Mouse (Mus musculus) Patski (cell line): ENCODE measurements around the gene Fam19a2. TPM values are rescaled to one million over a fixed set of nuclear protein-coding genes. Genes with fewer than 3 reads are reported as not detected.

Source experiments
- ATAC-seq: fragments of 100-300 bp; one replicate; pipeline ENCODE4 v1.8.0; 2021
- CTCF ChIA-PET: fragments of 350-600 bp; sonication (Branson Sonifier 250); formaldehyde crosslinking; loops from one replicate; lab custom pipeline; 2022; ENCODE audit warnings: inconsistent platforms; lab: Charles Lee
- POLR2A ChIA-PET: fragments of 350-600 bp; sonication (Branson Sonifier 250); formaldehyde crosslinking; loops from one replicate; lab custom pipeline; 2022; ENCODE audit warnings: antibody characterized with exemption, inconsistent platforms; lab: Charles Lee
- DNase-seq: peaks from one replicate; pipeline ENCODE4 v3.0.0-alpha.2; 2011; ENCODE audit warnings: low read depth, low spot score
- H3K27me3 ChIP-seq: fragments of 371-371 bp; one replicate; pipeline ENCODE4 v1.5.1; 2021
- CTCF ChIP-seq: fragments of 100-300 bp; IDR thresholded peaks from one replicate; pipeline ENCODE4 v1.5.1; 2021
- in situ Hi-C: fragments of 300-500 bp; cut with MboI; formaldehyde crosslinking; loops from 3 replicates; pipeline ENCODE4 v1.11.1; 2018; ENCODE audit warnings: low pct_unique_long_range_greater_than_20kb, mixed read lengths
- polyA plus RNA-seq: library from polyadenylated mRNA; unstranded; gene quantifications from one replicate; pipeline ENCODE4 v1.2.3, GENCODE M21; 2021

The Fam19a2 gene
- polyA plus RNA-seq, 1 experiment from 2014 or later = 0.36 TPM

- in situ Hi-C loops = no loop called here
- CTCF ChIA-PET = no interaction called here
- POLR2A ChIA-PET = no interaction called here
Observed at GRCm38 (mm10) chr10:123437576-123437975, 173.8 kb downstream of the Fam19a2 start.

DNA sequence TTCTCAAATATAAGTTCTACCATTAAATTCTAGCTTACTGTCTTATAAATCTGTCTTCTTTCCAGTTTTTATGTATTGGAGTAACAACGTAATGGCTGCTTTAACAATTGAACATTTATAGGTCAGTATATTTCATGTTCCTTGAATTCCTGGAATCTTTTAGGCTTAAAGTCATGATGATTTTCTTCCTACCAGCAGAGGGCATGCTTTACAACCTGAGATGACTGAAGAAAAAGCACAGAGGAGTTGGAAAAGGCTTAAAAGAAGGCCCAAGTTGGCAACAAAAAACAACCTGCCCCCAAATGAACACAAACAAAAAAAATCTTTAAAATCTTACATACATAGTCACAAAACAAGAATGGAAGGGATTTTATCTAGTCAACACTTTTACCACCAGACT, 193.0 kb downstream of the Fam19a2 start:
- in situ Hi-C loops = no loop called here
- ChIA-PET POLR2A (no interaction called here), CTCF (no interaction called here)
- peak; percentile 47 for TF ChIP-seq CTCF
- no peaks in the 10 kb centered on the region for H3K27me3 ChIP-seq
- ATAC-seq = no peak
- no peak for DNase-seq

More at GRCm38 (mm10) chr10:123437576-123437975, 173.8 kb downstream of the Fam19a2 start:
- no peak for TF ChIP-seq CTCF
- ATAC-seq (no peak), DNase-seq (no peak)
- H3K27me3 ChIP-seq = peaks cover 5% of the 10 kb centered on the region

DNA sequence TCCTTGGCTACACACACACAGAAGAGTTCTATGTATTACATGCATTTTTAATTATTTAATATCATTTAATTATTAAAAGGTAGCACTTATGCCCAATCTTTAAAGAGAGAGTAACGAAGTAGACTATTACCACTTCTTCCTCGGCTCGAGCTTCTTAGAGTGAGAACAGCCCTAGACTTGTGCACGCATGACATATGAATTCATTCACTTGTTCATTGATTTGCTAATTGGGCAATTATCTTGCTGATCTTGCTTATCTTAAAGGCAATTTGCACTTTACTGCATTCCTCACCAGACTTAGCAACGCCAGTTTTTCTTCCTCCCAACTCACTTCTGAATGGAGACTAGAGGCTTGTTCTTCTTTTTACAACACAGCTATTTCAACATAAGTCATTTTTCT, 196.7 kb downstream of the Fam19a2 start:
- CTCF ChIA-PET = no interaction called here
- no peak for DNase-seq
- in situ Hi-C loops = no loop called here
- POLR2A ChIA-PET = no interaction called here
- no peak for ATAC-seq
- H3K27me3 ChIP-seq = no peaks in the 10 kb centered on the region
- TF ChIP-seq CTCF = no peak

- no peaks in the 10 kb centered on the region for H3K27me3 ChIP-seq
- TF ChIP-seq CTCF = no peak
- CTCF ChIA-PET = no interaction called here
- DNase-seq = no peak
- in situ Hi-C loops = no loop called here
- no peak for ATAC-seq
- POLR2A ChIA-PET = no interaction called here
Observed at GRCm38 (mm10) chr10:123462305-123462704, 198.5 kb downstream of the Fam19a2 start.

GRCm38 (mm10) chr10:123514749-123515148, 251.0 kb downstream of the Fam19a2 start:
- no peak for ATAC-seq
- no peak for DNase-seq
- H3K27me3 ChIP-seq = no peaks in the 10 kb centered on the region
- POLR2A ChIA-PET = no interaction called here
- CTCF ChIA-PET = no interaction called here
- no peak for TF ChIP-seq CTCF
- in situ Hi-C loops = no loop called here

GRCm38 (mm10) chr10:123520613-123521012, 256.8 kb downstream of the Fam19a2 start:
- DNase-seq = no peak
- no peak for ATAC-seq
- in situ Hi-C loops = no loop called here
- CTCF ChIA-PET = no interaction called here
- H3K27me3 ChIP-seq = no peaks in the 10 kb centered on the region
- POLR2A ChIA-PET = no interaction called here
- no peak for TF ChIP-seq CTCF

GRCm38 (mm10) chr10:123521203-123521602, 257.4 kb downstream of the Fam19a2 start:
- H3K27me3 ChIP-seq = no peaks in the 10 kb centered on the region
- CTCF ChIA-PET = no interaction called here
- in situ Hi-C loops = no loop called here
- POLR2A ChIA-PET = no interaction called here
- TF ChIP-seq CTCF = no peak
- no peak for DNase-seq
- ATAC-seq = no peak

DNA sequence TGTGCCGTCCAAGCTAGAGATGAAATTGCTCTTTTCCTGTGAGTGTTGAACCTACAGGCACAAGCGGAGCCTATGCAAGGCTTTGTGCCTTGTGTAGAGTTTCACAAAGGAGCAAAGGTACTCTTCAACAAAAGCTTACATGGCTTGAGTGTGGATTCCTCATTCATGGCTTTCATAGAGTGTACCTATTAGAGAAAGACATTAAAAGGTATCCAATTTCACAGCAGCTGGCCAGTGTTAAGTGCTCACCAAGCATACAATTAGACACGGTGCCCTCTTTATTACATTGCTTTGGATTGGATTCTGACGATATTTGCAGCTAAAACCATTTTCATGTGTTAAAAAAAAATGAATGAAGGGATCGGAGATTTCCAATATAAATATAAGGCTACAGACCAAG, 261.6 kb downstream of the Fam19a2 start:
- ATAC-seq (no peak), DNase-seq (no peak)
- no peaks in the 10 kb centered on the region for H3K27me3 ChIP-seq
- ChIA-PET POLR2A (interaction anchor here (0.6 kb wide), 1 partner anchor 232 kb away, joined by 5 read pairs; no protein-coding TSS in a partner anchor), CTCF (no interaction called here)
- TF ChIP-seq CTCF = no peak
- in situ Hi-C loops = no loop called here

GRCm38 (mm10) chr10:123526059-123526458, 262.3 kb downstream of the Fam19a2 start:
- ChIA-PET CTCF (interaction anchor here (0.9 to 1.1 kb wide), 2 partner anchors 13 to 55 kb away, joined by 3 read pairs; no protein-coding TSS in a partner anchor), POLR2A (interaction anchor here (0.6 kb wide), 1 partner anchor 232 kb away, joined by 5 read pairs; no protein-coding TSS in a partner anchor)
- in situ Hi-C loops = no loop called here
- ATAC-seq = no peak
- no peak for TF ChIP-seq CTCF
- DNase-seq = no peak
- no peaks in the 10 kb centered on the region for H3K27me3 ChIP-seq

GRCm38 (mm10) chr10:123536143-123536542, 272.3 kb downstream of the Fam19a2 start:
- CTCF ChIA-PET = interaction anchor here (1.0 kb wide), 1 partner anchor 18 kb away, joined by 3 read pairs; no protein-coding TSS in a partner anchor
- ATAC-seq (no peak), DNase-seq (no peak)
- in situ Hi-C loops = no loop called here
- POLR2A ChIA-PET = no interaction called here
- H3K27me3 ChIP-seq = no peaks in the 10 kb centered on the region
- TF ChIP-seq CTCF = no peak

GRCm38 (mm10) chr10:123548391-123548790, 284.6 kb downstream of the Fam19a2 start:
- ATAC-seq (no peak), DNase-seq (no peak)
- H3K27me3 ChIP-seq = no peaks in the 10 kb centered on the region
- CTCF ChIA-PET = interaction anchor here (0.8 kb wide), 1 partner anchor 9 kb away, joined by 3 read pairs; no protein-coding TSS in a partner anchor
- in situ Hi-C loops = no loop called here
- POLR2A ChIA-PET = interaction anchor here (0.6 kb wide), 1 partner anchor 1788 kb away, joined by 3 read pairs; no protein-coding TSS in a partner anchor
- no peak for TF ChIP-seq CTCF

GRCm38 (mm10) chr10:123567677-123568076, 303.9 kb downstream of the Fam19a2 start:
- ChIA-PET POLR2A (no interaction called here), CTCF (no interaction called here)
- no peak for ATAC-seq
- DNase-seq = no peak
- no peak for TF ChIP-seq CTCF
- H3K27me3 ChIP-seq = no peaks in the 10 kb centered on the region
- in situ Hi-C loops = no loop called here
